Mouse (Mus musculus) cerebellum, adult 2 months (tissue): Measurements from ENCODE around the gene Kcnk7. TPM values are rescaled to one million over a fixed set of nuclear protein-coding genes. Genes with fewer than 3 reads are reported as not detected.

ENCODE experiments used
- DNase-seq, 2 experiments: peaks; one replicate each; pipeline ENCODE4 v3.0.0; 2021
- H3K27ac ChIP-seq: fragments of 200-500 bp; 2 replicates; pipeline ENCODE4 v1.5.1; 2012; ENCODE audit warnings: low read length, control low read depth, inconsistent platforms; ENCODE audit not compliant: insufficient read depth
- H3K27me3 ChIP-seq: fragments of 200-500 bp; 2 replicates; pipeline ENCODE4 v1.6.1; 2012; ENCODE audit warnings: inconsistent platforms, mild to moderate bottlenecking, low read length, moderate library complexity; ENCODE audit not compliant: control insufficient read depth, insufficient read depth
- H3K4me1 ChIP-seq: fragments of 200-500 bp; 2 replicates; pipeline ENCODE4 v1.6.1; 2011; ENCODE audit warnings: low read length; ENCODE audit not compliant: control insufficient read depth, insufficient read depth
- H3K4me3 ChIP-seq: fragments of 200-500 bp; replicated peaks from 2 replicates; pipeline ENCODE3; 2011; ENCODE audit warnings: mild to moderate bottlenecking, low read depth, low read length, control low read depth; ENCODE audit not compliant: insufficient read depth
- CTCF ChIP-seq: fragments of 200-500 bp; IDR thresholded peaks from 2 replicates; pipeline ENCODE4 v1.5.1; 2011; ENCODE audit warnings: low read depth, mild to moderate bottlenecking, control low read depth, low read length, moderate library complexity, borderline replicate concordance; ENCODE audit not compliant: insufficient read depth
- POLR2A ChIP-seq: fragments of 200-500 bp; IDR thresholded peaks from 2 replicates; pipeline ENCODE4 v1.6.1; 2011; ENCODE audit warnings: low read length, control low read depth, borderline replicate concordance; ENCODE audit not compliant: insufficient read depth
- WGBS: fragments of 180-500 bp; shearing (Covaris S2); methylation state at CpG from one replicate; pipeline ENCODE4 v1.1.7; 2018; 5-methylcytosine and 5-hydroxymethylcytosine counted together
- polyA plus RNA-seq: library from polyadenylated mRNA; depleted of rRNA; stranded (reverse); fragments of >200 nt; gene quantifications from 2 replicates; pipeline ENCODE4 v1.2.3, GENCODE M21; 2012

Gene Kcnk7
- polyA plus RNA-seq, 1 experiment = 0.13 TPM

DNA sequence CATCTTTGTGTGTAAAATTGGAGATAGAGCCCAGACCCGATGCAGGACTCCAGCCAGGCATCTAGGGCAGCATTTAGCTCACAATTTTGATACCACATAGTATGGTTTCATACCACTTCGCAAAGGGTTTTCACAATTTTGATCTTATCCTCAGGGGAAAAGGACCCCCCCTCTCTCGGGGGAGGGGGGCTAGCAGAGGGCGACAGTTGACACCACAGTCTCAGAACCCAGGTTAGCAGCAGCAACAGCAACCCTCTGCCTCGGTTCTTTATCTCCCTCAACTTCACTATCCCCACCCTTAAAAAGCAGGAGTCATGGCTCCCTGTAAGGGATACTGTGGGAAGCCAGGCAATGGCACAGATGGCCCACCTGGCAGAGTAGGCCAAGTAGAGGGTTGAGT lies 9.1 kb downstream of the Kcnk7 start:
- Histone ChIP-seq H3K27me3 (no peaks in the 10 kb centered on the region), H3K27ac (no peak overlapping the region), H3K4me3 (no peak overlapping the region), H3K4me1 (peaks cover 9% of the 10 kb centered on the region)
- TF ChIP-seq POLR2A (no peak), CTCF (no peak)
- no peak for DNase-seq
- WGBS = 70% methylated on average over 5 of the region's 5 CpGs

DNA sequence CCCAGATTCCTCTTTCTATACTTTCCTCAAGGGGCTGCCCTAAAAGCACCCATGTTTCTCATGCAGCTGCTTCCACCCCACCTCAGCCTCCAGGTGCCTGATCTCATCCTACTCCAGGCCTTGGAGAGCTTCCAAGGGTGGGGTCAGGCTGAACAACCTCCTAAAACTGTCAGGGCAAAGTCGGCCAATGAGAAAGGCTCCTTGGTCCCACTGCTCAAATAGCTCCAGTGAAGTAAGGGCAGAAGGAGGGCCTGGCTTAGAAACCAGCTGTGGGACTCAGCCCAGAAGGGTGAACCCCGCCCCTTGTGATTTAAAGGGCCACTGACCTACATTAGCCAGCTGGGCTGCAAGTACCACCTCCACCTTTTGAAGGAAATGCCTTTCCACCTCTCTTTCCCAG lies 9.6 kb downstream of the Kcnk7 start:
- no peak overlapping the region for H3K27ac ChIP-seq
- WGBS = 18% methylated on average over 2 of the region's 2 CpGs
- H3K4me3 ChIP-seq = no peak overlapping the region
- TF ChIP-seq CTCF (no peak), POLR2A (no peak)
- no peaks in the 10 kb centered on the region for H3K27me3 ChIP-seq
- H3K4me1 ChIP-seq = peaks cover 9% of the 10 kb centered on the region
- DNase-seq = no peak

DNA sequence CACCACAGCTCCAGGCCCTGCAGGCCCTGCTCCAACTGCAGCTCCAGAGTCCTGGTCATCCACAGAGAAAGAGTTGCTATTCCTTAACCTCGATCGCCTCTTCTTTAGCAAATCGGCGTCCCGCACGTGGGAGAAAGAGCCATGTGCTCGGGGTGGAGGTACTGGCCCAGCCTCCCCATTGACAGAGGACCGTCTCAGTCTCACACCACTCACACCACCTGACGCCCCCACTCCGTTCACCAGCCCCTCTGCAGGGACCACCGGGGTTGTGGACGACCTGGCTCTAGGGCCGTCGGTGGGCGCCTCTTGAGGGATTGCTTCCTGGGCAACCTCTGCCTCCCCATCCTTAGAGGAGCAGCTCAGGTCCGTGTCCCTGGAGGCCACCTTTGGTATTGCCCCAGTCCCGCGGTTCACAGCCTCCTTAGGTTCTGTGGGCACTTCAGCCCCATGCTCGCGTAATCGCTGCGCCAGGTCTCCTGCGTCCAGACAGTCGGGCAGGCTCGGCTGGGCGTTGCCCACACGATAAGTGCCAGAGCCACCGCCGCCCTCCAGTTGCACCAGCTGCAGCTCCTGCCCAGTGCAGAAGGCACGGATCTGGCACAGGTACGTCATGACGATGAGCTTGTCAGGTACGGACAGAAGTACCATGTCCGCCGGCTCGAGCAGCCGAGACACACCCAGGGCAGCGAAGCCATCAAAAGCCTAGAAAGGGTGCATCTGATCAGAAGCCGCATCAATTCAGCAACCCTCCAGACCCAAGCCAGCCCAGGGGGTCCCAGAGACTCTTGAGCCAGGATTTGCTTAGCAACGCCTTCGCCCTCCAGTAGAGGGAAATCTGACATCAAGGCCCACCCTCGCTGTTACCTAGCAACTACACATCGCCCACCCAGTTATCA lies 11.9 kb downstream of the Kcnk7 start:
- peak; percentile 43 to 55 for DNase-seq
- WGBS = 32% methylated on average over 43 of the region's 43 CpGs
- Histone ChIP-seq H3K27ac (no peak overlapping the region), H3K4me1 (peaks cover 9% of the 10 kb centered on the region), H3K27me3 (no peaks in the 10 kb centered on the region), H3K4me3 (peak overlapping the region; percentile 37)
- TF ChIP-seq POLR2A (no peak), CTCF (peak; percentile 45; the same call in 1 of the 2 replicates)

DNA sequence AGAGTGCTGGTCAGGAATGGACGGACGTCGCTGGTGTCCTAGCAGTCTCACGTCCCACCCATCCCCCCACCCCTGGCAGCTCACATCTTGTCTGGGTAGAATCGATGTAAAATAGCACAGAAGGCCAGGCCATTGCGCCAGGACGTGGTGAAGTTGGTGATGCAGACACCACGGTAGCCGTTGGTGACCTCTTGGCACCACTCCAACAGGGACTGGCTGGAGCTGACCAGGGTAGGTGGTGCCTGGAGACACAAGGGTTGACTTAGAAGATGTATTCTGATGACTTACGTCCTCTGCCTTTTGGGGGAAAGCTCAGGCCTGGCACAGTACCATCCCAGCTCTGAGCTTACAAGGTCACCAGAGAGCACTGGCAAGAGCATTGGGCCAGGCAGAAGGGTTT lies 12.8 kb downstream of the Kcnk7 start:
- H3K27me3 ChIP-seq = no peaks in the 10 kb centered on the region
- H3K4me3 ChIP-seq = no peak overlapping the region
- no peak for DNase-seq
- 37% methylated on average over 10 of the region's 10 CpGs for WGBS
- peaks cover 9% of the 10 kb centered on the region for H3K4me1 ChIP-seq
- no peak overlapping the region for H3K27ac ChIP-seq
- no peak for TF ChIP-seq POLR2A

DNA sequence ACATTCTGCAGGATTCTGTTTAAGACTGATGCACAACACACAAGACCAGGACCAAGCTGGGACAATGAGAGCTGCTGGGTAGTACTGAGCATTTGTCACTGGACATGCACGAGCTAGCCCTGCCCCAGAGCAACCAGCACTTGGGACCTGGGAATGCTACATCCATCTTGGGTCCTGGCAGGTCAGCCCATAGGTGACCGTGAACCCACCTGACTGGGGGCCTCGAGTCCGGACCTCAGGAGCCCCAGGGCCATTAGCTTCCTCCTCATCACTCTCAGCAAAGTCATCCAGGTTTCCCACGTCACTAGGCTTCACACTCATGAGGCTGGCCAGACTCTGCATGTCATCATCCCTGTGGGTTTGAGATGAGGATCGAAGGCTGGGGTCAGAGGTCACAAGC lies 17.1 kb downstream of the Kcnk7 start:
- DNase-seq = no peak
- 90% methylated on average over 6 of the region's 6 CpGs for WGBS
- no peaks in the 10 kb centered on the region for H3K27me3 ChIP-seq
- no peak overlapping the region for H3K4me3 ChIP-seq
- H3K4me1 ChIP-seq = peaks cover 4% of the 10 kb centered on the region; the same call in 1 of the 2 replicates
- no peak for TF ChIP-seq POLR2A
- TF ChIP-seq CTCF = no peak
- H3K27ac ChIP-seq = no peak overlapping the region

DNA sequence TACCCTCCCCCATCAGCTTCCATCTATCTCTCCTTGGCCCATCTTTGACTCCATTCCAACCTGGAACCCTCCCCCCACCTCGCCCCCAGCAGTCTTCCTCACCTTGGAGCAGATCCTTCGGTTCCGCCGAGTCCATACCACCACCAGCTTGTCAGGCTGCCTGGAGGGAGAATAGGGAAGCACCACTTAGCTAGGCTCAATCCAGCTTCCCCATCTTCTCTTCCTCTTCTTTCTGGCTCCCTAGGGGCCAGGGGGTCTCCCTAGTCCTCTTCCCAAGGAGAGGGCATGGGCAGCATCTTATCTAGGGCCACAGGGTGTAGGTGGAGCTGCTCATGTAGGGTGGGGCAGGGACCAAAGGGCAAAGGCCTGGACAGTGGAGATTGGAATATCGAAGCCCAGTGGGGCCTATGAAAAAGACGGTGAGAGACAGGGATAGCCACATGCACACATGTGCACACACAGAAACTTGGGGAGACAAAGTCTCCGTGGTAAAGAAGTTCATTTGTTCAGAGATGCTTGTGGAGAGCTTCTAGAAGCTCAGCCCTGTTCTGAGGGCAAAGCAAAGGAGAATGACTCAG lies 18.8 kb downstream of the Kcnk7 start:
- WGBS = 90% methylated on average over 7 of the region's 7 CpGs
- H3K27ac ChIP-seq = no peak overlapping the region
- H3K4me1 ChIP-seq = peaks cover 8% of the 10 kb centered on the region; the same call in 1 of the 2 replicates
- no peak for DNase-seq
- no peak overlapping the region for H3K4me3 ChIP-seq
- no peak for TF ChIP-seq CTCF
- TF ChIP-seq POLR2A = no peak
- no peaks in the 10 kb centered on the region for H3K27me3 ChIP-seq

DNA sequence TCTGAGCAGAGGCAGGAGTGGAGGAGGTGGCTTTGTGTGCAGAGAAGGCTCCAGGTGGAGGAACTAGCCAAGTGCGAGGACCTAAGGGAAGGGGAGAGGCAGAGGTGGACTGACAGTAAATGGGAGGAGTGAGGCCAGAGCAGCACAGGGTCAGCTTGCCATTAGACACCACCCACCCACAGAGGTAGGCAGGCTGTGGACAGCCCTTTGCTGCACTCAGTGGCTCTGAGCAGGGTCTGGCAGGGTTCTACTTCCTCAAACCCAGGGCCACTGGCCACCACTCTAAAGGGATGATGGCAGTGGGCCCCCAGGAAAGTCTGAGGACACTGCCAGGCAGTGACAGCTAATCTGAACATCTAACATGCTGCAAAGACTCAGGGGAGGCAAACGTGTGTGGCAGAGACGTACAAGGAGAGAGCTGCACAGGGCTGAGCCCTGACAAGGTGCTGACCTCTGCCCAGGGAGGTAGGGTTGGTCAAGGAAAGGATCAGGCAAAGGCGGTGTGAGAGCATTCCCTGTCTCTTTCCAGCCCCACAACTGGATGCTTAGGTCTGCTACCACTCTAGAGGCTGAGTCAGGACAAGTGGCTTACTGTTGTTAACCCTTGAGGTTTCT lies 19.9 kb downstream of the Kcnk7 start:
- Histone ChIP-seq H3K4me3 (no peak overlapping the region), H3K27ac (no peak overlapping the region), H3K27me3 (no peaks in the 10 kb centered on the region), H3K4me1 (peaks cover 8% of the 10 kb centered on the region; the same call in 1 of the 2 replicates)
- no peak for DNase-seq
- TF ChIP-seq POLR2A (no peak), CTCF (no peak)
- WGBS = 53% methylated on average over 4 of the region's 4 CpGs

DNA sequence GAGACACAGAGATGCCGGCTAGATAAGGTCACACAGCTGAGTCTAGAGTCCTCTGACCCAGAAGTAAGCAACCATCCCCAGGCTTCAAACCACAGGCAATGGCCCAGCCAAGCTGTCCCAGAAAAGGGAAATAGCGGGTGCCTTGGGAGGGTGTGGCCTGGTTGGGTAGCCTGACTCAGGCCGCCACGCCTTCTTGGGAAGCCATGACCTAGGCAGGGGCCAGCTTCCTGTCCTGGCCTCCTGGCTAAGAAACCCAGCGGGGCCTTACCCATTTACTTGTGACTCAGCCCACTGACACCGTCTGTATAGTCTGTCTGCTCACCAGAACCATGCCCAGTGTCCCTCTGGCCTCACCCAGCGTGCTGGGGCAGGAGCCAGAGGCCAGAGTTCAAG lies 20.4 kb downstream of the Kcnk7 start:
- Histone ChIP-seq H3K4me1 (peaks cover 8% of the 10 kb centered on the region; the same call in 1 of the 2 replicates), H3K27ac (no peak overlapping the region), H3K4me3 (no peak overlapping the region), H3K27me3 (no peaks in the 10 kb centered on the region)
- DNase-seq = no peak
- TF ChIP-seq POLR2A = no peak
- TF ChIP-seq CTCF = no peak
- WGBS = 66% methylated on average over 7 of the region's 7 CpGs
